Mouse (Mus musculus) stomach, embryonic 14.5 days (tissue): ENCODE measurements around the gene Sh3bgrl. TPM values are rescaled to one million over a fixed set of nuclear protein-coding genes. Genes with fewer than 3 reads are reported as not detected.

Experiments
- ATAC-seq: fragments of 200-750 bp; cut with Nextera tagmentation; 2 replicates; pipeline ENCODE4 v1.8.0; 2017; ENCODE audit warnings: low read depth, moderate TSS enrichment; ENCODE audit not compliant: insufficient number of reproducible peaks, insufficient read depth, low FRiP score
- H3K27ac ChIP-seq: fragments of 300-500 bp; sonication (generic); 2 replicates; pipeline ENCODE4 v1.5.1; 2014; ENCODE audit warnings: mild to moderate bottlenecking, low read length, moderate library complexity, mixed read lengths
- H3K27me3 ChIP-seq: fragments of 300-500 bp; sonication (generic); 2 replicates; pipeline ENCODE4 v1.6.1; 2014; ENCODE audit warnings: low read length, control low read depth, mixed read lengths; ENCODE audit not compliant: control insufficient read depth, insufficient read depth
- H3K36me3 ChIP-seq: fragments of 300-500 bp; sonication (generic); 2 replicates; pipeline ENCODE4 v1.6.1; 2014; ENCODE audit warnings: mild to moderate bottlenecking, control low read depth, low read length, moderate library complexity, mixed read lengths; ENCODE audit not compliant: control insufficient read depth, insufficient read depth
- H3K4me1 ChIP-seq: fragments of 300-500 bp; sonication (generic); 2 replicates; pipeline ENCODE4 v1.6.1; 2014; ENCODE audit warnings: low read length, control low read depth, mixed read lengths; ENCODE audit not compliant: control insufficient read depth, insufficient read depth
- H3K4me2 ChIP-seq: fragments of 300-500 bp; sonication (generic); replicated peaks from 2 replicates; pipeline ENCODE4 v1.6.1; 2014; ENCODE audit warnings: low read depth, low read length, control low read depth
- H3K4me3 ChIP-seq: fragments of 300-500 bp; sonication (generic); 2 replicates; pipeline ENCODE4 v1.5.1; 2014; ENCODE audit warnings: low read depth, low read length, control low read depth
- H3K9ac ChIP-seq: fragments of 300-500 bp; sonication (generic); replicated peaks from 2 replicates; pipeline ENCODE4 v1.6.1; 2014; ENCODE audit warnings: low read depth, mild to moderate bottlenecking, control low read depth, low read length, moderate library complexity, mixed read lengths
- H3K9me3 ChIP-seq: fragments of 300-500 bp; sonication (generic); 2 replicates; pipeline ENCODE4 v1.6.1; 2016; ENCODE audit warnings: low read depth, low read length, control low read depth; ENCODE audit not compliant: control insufficient read depth
- WGBS: fragments of 180-500 bp; shearing (Covaris S2); extraction: QIAGEN DNeasy Blood & Tissue Kit; methylation state at CpG from one replicate; pipeline ENCODE4 v1.1.7; 2014; 5-methylcytosine and 5-hydroxymethylcytosine counted together
- polyA plus RNA-seq: library from polyadenylated mRNA; unstranded; fragments of >200 nt; fragmentation: Nextera tagmentation; extraction: Ambion mirVana; gene quantifications from 2 replicates; pipeline ENCODE4 v1.2.1, GENCODE M21; 2014

Gene Sh3bgrl
- polyA plus RNA-seq, 1 experiment from 2014 or later: 174 TPM

GRCm38 (mm10) chrX:109137295-109137694 is 42.1 kb downstream of the Sh3bgrl start:
- no peak overlapping the region for H3K9ac ChIP-seq
- 56% methylated on average over 2 of the region's 2 CpGs for WGBS
- H3K27me3 ChIP-seq: no peaks in the 10 kb centered on the region
- H3K4me3 ChIP-seq: no peak overlapping the region
- no peaks in the 10 kb centered on the region for H3K9me3 ChIP-seq
- H3K4me2 ChIP-seq: no peak overlapping the region
- 0 out of 2 replicates have a peak, but pooled peaks cover 2% of the 10 kb centered on the region for H3K4me1 ChIP-seq
- no peak for ATAC-seq
- no peak overlapping the region for H3K27ac ChIP-seq
- no peaks in the 10 kb centered on the region for H3K36me3 ChIP-seq

- Histone ChIP-seq H3K4me1 (0 out of 2 replicates have a peak, but pooled peaks cover 2% of the 10 kb centered on the region), H3K9me3 (no peaks in the 10 kb centered on the region), H3K4me3 (no peak overlapping the region), H3K27me3 (no peaks in the 10 kb centered on the region), H3K9ac (no peak overlapping the region), H3K4me2 (no peak overlapping the region), H3K36me3 (no peaks in the 10 kb centered on the region), H3K27ac (no peak overlapping the region)
- no peak for ATAC-seq
- WGBS: 70% methylated on average over 1 of the region's 1 CpGs
Observed at GRCm38 (mm10) chrX:109141337-109141870, 46.2 kb downstream of the Sh3bgrl start.

- no peaks in the 10 kb centered on the region for H3K9me3 ChIP-seq
- no peaks in the 10 kb centered on the region for H3K36me3 ChIP-seq
- no peaks in the 10 kb centered on the region for H3K27me3 ChIP-seq
- no peak overlapping the region for H3K4me3 ChIP-seq
- no peak overlapping the region for H3K27ac ChIP-seq
- 55% methylated on average over 4 of the region's 4 CpGs for WGBS
- H3K4me2 ChIP-seq: no peak overlapping the region
- no peak overlapping the region for H3K9ac ChIP-seq
- no peak for ATAC-seq
- no peaks in the 10 kb centered on the region for H3K4me1 ChIP-seq
Observed at GRCm38 (mm10) chrX:109142281-109142680, 47.1 kb downstream of the Sh3bgrl start.

GRCm38 (mm10) chrX:109145779-109146178 is 50.6 kb downstream of the Sh3bgrl start:
- Histone ChIP-seq H3K27me3 (no peaks in the 10 kb centered on the region), H3K9ac (no peak overlapping the region), H3K4me2 (no peak overlapping the region), H3K27ac (no peak overlapping the region), H3K36me3 (no peaks in the 10 kb centered on the region), H3K4me1 (no peaks in the 10 kb centered on the region), H3K4me3 (no peak overlapping the region), H3K9me3 (no peaks in the 10 kb centered on the region)
- WGBS: 79% methylated on average over 6 of the region's 6 CpGs
- ATAC-seq: no peak

GRCm38 (mm10) chrX:109147108-109147507 is 51.9 kb downstream of the Sh3bgrl start:
- Histone ChIP-seq H3K9ac (no peak overlapping the region), H3K27ac (no peak overlapping the region), H3K4me2 (no peak overlapping the region), H3K36me3 (no peaks in the 10 kb centered on the region), H3K9me3 (no peaks in the 10 kb centered on the region), H3K4me1 (no peaks in the 10 kb centered on the region), H3K4me3 (no peak overlapping the region), H3K27me3 (no peaks in the 10 kb centered on the region)
- ATAC-seq: no peak
- WGBS: 84% methylated on average over 3 of the region's 3 CpGs

- no peaks in the 10 kb centered on the region for H3K36me3 ChIP-seq
- H3K4me2 ChIP-seq: no peak overlapping the region
- no peaks in the 10 kb centered on the region for H3K27me3 ChIP-seq
- no peaks in the 10 kb centered on the region for H3K4me1 ChIP-seq
- WGBS: 93% methylated on average over 2 of the region's 2 CpGs
- ATAC-seq: no peak
- no peak overlapping the region for H3K4me3 ChIP-seq
- H3K27ac ChIP-seq: no peak overlapping the region
- H3K9me3 ChIP-seq: no peaks in the 10 kb centered on the region
- no peak overlapping the region for H3K9ac ChIP-seq
Observed at GRCm38 (mm10) chrX:109151228-109151627, 56.1 kb downstream of the Sh3bgrl start.

- ATAC-seq: no peak
- Histone ChIP-seq H3K9ac (no peak overlapping the region), H3K27ac (no peak overlapping the region), H3K4me3 (no peak overlapping the region), H3K36me3 (no peaks in the 10 kb centered on the region; the same call in 1 of the 2 replicates), H3K4me2 (no peak overlapping the region), H3K9me3 (no peaks in the 10 kb centered on the region), H3K27me3 (no peaks in the 10 kb centered on the region), H3K4me1 (no peaks in the 10 kb centered on the region)
- 100% methylated on average over 1 of the region's 1 CpGs for WGBS
Observed at GRCm38 (mm10) chrX:109160326-109160725, 65.2 kb downstream of the Sh3bgrl start.

- Histone ChIP-seq H3K27me3 (no peaks in the 10 kb centered on the region), H3K9ac (no peak overlapping the region), H3K4me3 (no peak overlapping the region), H3K27ac (no peak overlapping the region), H3K9me3 (no peaks in the 10 kb centered on the region), H3K36me3 (no peaks in the 10 kb centered on the region; the same call in 1 of the 2 replicates), H3K4me1 (no peaks in the 10 kb centered on the region), H3K4me2 (no peak overlapping the region)
- no peak for ATAC-seq
- 72% methylated on average over 4 of the region's 4 CpGs for WGBS
Observed at GRCm38 (mm10) chrX:109160901-109161300, 65.7 kb downstream of the Sh3bgrl start.

GRCm38 (mm10) chrX:109175038-109175437 is 79.9 kb downstream of the Sh3bgrl start:
- ATAC-seq: 0 out of 2 replicates have a peak, but pooled peaks have one; percentile 58
- no peak overlapping the region for H3K9ac ChIP-seq
- WGBS: 70% methylated on average over 2 of the region's 2 CpGs
- no peak overlapping the region for H3K4me2 ChIP-seq
- no peaks in the 10 kb centered on the region for H3K27me3 ChIP-seq
- peaks cover 5% of the 10 kb centered on the region; the same call in 1 of the 2 replicates for H3K4me1 ChIP-seq
- H3K4me3 ChIP-seq: no peak overlapping the region
- H3K9me3 ChIP-seq: no peaks in the 10 kb centered on the region
- H3K27ac ChIP-seq: no peak overlapping the region
- no peaks in the 10 kb centered on the region for H3K36me3 ChIP-seq
